Mouse (Mus musculus): ENCODE measurements around the gene Elk3. TPM values are rescaled to one million over a fixed set of nuclear protein-coding genes. Genes with fewer than 3 reads are reported as not detected.

Elk3 gene
- polyA plus RNA-seq, 1 experiment from 2014 or later = 14.2 TPM

- Histone ChIP-seq H3K27me3 (replicated peaks; ENCODE audit: control insufficient read depth, insufficient read depth, low read length) (no peaks in the 10 kb centered on the region), H3K9ac (ENCODE audit: low read depth, low read length) (no peak overlapping the region), H3K9me3 (ENCODE audit: control insufficient read depth) (no peaks in the 10 kb centered on the region), H3K36me3 (ENCODE audit: control insufficient read depth, insufficient read depth) (no peaks in the 10 kb centered on the region), H3K27ac (ENCODE audit: low read depth, low read length) (no peak overlapping the region), H3K4me3 (ENCODE audit: low read depth, low read length) (no peak overlapping the region), H3K4me2 (replicated peaks; ENCODE audit: low read depth) (no peak overlapping the region), H3K4me1 (replicated peaks; ENCODE audit: control insufficient read depth, insufficient read depth, low read length) (no peaks in the 10 kb centered on the region)
- ATAC-seq = no peak
- no peak for TF ChIP-seq CTCF (IDR thresholded peaks at IDR 0.05; ENCODE audit: low read depth)
- WGBS = 61% methylated on average over 2 of the region's 2 CpGs
These were observed 24.1 kb upstream of the Elk3 start for GRCm38 (mm10) chr10:93335001-93335400.

- 75% methylated on average over 5 of the region's 5 CpGs for WGBS
- Histone ChIP-seq H3K27me3 (replicated peaks; ENCODE audit: control insufficient read depth, insufficient read depth, low read length) (no peaks in the 10 kb centered on the region), H3K4me3 (ENCODE audit: low read depth, low read length) (no peak overlapping the region), H3K27ac (ENCODE audit: low read depth, low read length) (no peak overlapping the region), H3K36me3 (ENCODE audit: control insufficient read depth, insufficient read depth) (no peaks in the 10 kb centered on the region), H3K9ac (ENCODE audit: low read depth, low read length) (no peak overlapping the region), H3K9me3 (ENCODE audit: control insufficient read depth) (no peaks in the 10 kb centered on the region), H3K4me2 (replicated peaks; ENCODE audit: low read depth) (no peak overlapping the region), H3K4me1 (replicated peaks; ENCODE audit: control insufficient read depth, insufficient read depth, low read length) (no peaks in the 10 kb centered on the region)
- TF ChIP-seq CTCF (IDR thresholded peaks at IDR 0.05; ENCODE audit: low read depth) = no peak
- no peak for ATAC-seq
These were observed 22.3 kb upstream of the Elk3 start for GRCm38 (mm10) chr10:93333239-93333638.

DNA sequence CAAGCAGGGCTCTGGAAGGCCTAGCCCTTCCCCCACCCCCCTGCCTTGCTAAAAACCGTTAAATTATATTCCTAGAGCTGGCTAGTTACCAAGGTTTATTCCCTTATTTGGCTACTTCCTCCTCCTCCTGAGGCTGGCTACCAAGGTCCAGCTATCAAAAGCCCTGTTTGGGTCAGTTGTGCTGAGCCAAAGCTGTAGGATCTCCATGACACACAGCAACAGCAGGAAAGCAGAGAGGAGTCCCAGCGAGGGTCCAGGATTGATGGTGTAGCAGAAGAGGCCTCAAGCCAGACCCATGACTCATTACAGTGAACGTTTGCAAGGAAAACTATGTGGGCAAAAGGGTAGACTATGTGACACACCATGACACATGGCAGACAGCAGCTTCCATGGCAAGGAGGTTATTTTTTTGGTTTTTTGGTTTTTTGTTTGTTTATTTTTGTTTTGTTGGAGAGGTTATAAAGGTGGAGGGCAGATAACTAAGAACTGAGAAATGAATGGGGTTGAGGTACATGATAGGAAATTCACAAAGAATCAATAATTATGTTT, 21.4 kb upstream of the Elk3 start:
- Histone ChIP-seq H3K9me3 (ENCODE audit: control insufficient read depth) (no peaks in the 10 kb centered on the region), H3K36me3 (ENCODE audit: control insufficient read depth, insufficient read depth) (no peaks in the 10 kb centered on the region), H3K4me1 (replicated peaks; ENCODE audit: control insufficient read depth, insufficient read depth, low read length) (no peaks in the 10 kb centered on the region), H3K9ac (ENCODE audit: low read depth, low read length) (no peak overlapping the region), H3K27me3 (replicated peaks; ENCODE audit: control insufficient read depth, insufficient read depth, low read length) (no peaks in the 10 kb centered on the region), H3K4me3 (ENCODE audit: low read depth, low read length) (no peak overlapping the region), H3K27ac (ENCODE audit: low read depth, low read length) (no peak overlapping the region), H3K4me2 (replicated peaks; ENCODE audit: low read depth) (no peak overlapping the region)
- no peak for ATAC-seq
- TF ChIP-seq CTCF (IDR thresholded peaks at IDR 0.05; ENCODE audit: low read depth) = no peak
- WGBS = 39% methylated on average over 3 of the region's 3 CpGs

- Histone ChIP-seq H3K4me2 (replicated peaks; ENCODE audit: low read depth) (no peak overlapping the region), H3K9ac (ENCODE audit: low read depth, low read length) (no peak overlapping the region), H3K27ac (ENCODE audit: low read depth, low read length) (no peak overlapping the region), H3K9me3 (ENCODE audit: control insufficient read depth) (no peaks in the 10 kb centered on the region), H3K4me3 (ENCODE audit: low read depth, low read length) (no peak overlapping the region), H3K27me3 (replicated peaks; ENCODE audit: control insufficient read depth, insufficient read depth, low read length) (no peaks in the 10 kb centered on the region), H3K36me3 (ENCODE audit: control insufficient read depth, insufficient read depth) (no peaks in the 10 kb centered on the region), H3K4me1 (replicated peaks; ENCODE audit: control insufficient read depth, insufficient read depth, low read length) (no peaks in the 10 kb centered on the region)
- ATAC-seq = no peak
- TF ChIP-seq CTCF (IDR thresholded peaks at IDR 0.05; ENCODE audit: low read depth) = no peak
- 87% methylated on average over 4 of the region's 4 CpGs for WGBS
These were observed 20.6 kb upstream of the Elk3 start for GRCm38 (mm10) chr10:93331543-93331942.

DNA sequence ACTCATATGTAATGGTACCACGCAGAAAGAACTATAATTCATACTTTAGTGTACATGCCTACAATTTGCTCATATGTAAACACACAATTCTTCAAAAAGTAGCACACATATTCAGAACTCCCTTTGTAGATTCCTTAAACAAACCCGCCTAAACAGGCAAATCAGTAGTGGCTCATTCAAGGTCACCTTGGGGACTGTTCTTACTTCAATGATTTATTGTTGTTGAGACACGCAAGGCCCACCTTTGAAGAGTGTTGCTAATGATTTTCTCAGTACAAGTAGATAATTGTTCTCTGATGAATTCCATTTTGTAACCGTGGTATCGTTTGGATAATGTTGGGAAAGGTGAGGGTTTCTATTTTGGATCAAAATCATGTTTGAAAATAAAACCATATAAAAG, 17.4 kb upstream of the Elk3 start:
- Histone ChIP-seq H3K36me3 (ENCODE audit: control insufficient read depth, insufficient read depth) (no peaks in the 10 kb centered on the region), H3K9ac (ENCODE audit: low read depth, low read length) (no peak overlapping the region), H3K4me3 (ENCODE audit: low read depth, low read length) (no peak overlapping the region), H3K4me2 (replicated peaks; ENCODE audit: low read depth) (no peak overlapping the region), H3K27me3 (replicated peaks; ENCODE audit: control insufficient read depth, insufficient read depth, low read length) (no peaks in the 10 kb centered on the region), H3K9me3 (ENCODE audit: control insufficient read depth) (no peaks in the 10 kb centered on the region), H3K27ac (ENCODE audit: low read depth, low read length) (no peak overlapping the region), H3K4me1 (replicated peaks; ENCODE audit: control insufficient read depth, insufficient read depth, low read length) (no peaks in the 10 kb centered on the region)
- 60% methylated on average over 5 of the region's 5 CpGs for WGBS
- TF ChIP-seq CTCF (IDR thresholded peaks at IDR 0.05; ENCODE audit: low read depth) = no peak
- ATAC-seq = no peak

DNA sequence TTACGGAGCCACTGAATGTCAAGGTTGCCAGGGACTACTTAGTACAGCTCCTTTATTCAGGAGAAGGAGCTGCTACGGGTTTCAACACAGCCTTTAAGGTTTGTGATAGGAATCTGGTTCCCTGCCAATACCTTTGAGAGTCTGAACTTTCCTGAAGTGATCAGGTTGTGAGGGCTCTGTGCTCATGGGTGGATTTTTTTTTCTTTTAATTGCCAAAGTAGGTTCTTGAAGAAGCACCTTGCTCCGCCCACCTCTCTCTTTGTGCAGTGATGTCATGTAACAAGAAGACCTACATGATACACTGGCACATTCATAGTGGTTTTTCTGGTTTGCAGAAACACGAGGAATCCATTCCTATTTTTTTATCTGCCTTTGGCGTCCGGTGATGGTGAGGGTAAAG, 16.3 kb upstream of the Elk3 start:
- 81% methylated on average over 6 of the region's 6 CpGs for WGBS
- Histone ChIP-seq H3K4me2 (replicated peaks; ENCODE audit: low read depth) (no peak overlapping the region), H3K27ac (ENCODE audit: low read depth, low read length) (no peak overlapping the region), H3K9me3 (ENCODE audit: control insufficient read depth) (no peaks in the 10 kb centered on the region), H3K36me3 (ENCODE audit: control insufficient read depth, insufficient read depth) (no peaks in the 10 kb centered on the region), H3K4me1 (replicated peaks; ENCODE audit: control insufficient read depth, insufficient read depth, low read length) (no peaks in the 10 kb centered on the region), H3K9ac (ENCODE audit: low read depth, low read length) (no peak overlapping the region), H3K4me3 (ENCODE audit: low read depth, low read length) (no peak overlapping the region), H3K27me3 (replicated peaks; ENCODE audit: control insufficient read depth, insufficient read depth, low read length) (no peaks in the 10 kb centered on the region)
- no peak for ATAC-seq
- no peak for TF ChIP-seq CTCF (IDR thresholded peaks at IDR 0.05; ENCODE audit: low read depth)

DNA sequence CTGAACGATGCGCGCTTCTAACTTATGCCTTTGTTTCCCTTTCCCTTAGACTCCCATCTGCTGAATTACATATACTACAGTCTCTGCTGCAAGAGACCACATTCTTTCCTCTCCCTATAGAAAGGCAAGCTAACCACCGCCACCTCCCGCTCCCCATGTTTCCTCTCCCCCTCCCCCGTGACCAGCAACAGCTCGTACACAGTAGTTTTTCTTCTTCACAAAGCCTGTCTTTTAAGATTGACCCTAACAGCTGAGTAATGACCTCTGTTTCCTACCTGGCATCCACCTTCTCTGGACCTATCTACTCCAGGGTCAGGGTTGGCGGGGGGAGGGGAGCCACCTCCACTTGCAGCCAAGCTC, 15.8 kb upstream of the Elk3 start:
- H3K9ac ChIP-seq (ENCODE audit: low read depth, low read length) = no peak overlapping the region
- H3K4me2 ChIP-seq (replicated peaks; ENCODE audit: low read depth) = no peak overlapping the region
- WGBS = 86% methylated on average over 8 of the region's 8 CpGs
- H3K36me3 ChIP-seq (ENCODE audit: control insufficient read depth, insufficient read depth) = no peaks in the 10 kb centered on the region
- H3K4me3 ChIP-seq (ENCODE audit: low read depth, low read length) = no peak overlapping the region
- TF ChIP-seq CTCF (IDR thresholded peaks at IDR 0.05; ENCODE audit: low read depth) = no peak
- H3K27ac ChIP-seq (ENCODE audit: low read depth, low read length) = no peak overlapping the region
- no peak for ATAC-seq
- no peaks in the 10 kb centered on the region for H3K27me3 ChIP-seq (replicated peaks; ENCODE audit: control insufficient read depth, insufficient read depth, low read length)
- H3K9me3 ChIP-seq (ENCODE audit: control insufficient read depth) = no peaks in the 10 kb centered on the region
- H3K4me1 ChIP-seq (replicated peaks; ENCODE audit: control insufficient read depth, insufficient read depth, low read length) = no peaks in the 10 kb centered on the region
